Comparison of ENCODE assay signal across 10 mouse cellular contexts in genomic region chr8:125618543-125619335, GRCm38 (mm10). TPM values are rescaled to one million over a fixed set of nuclear protein-coding genes. Genes with fewer than 3 reads are reported as not detected.
DNase-seq lines count a peak whose midpoint lies in the region; ATAC-seq lines count a peak whose summit lies in the region.
"Had no signal": no experiment of that assay in that cellular context is flagged by ENCODE, and none has a peak within 500 bp of the region (broad histone marks: within the 10 kb centered on the region; RNA-seq: fewer than 3 reads in every experiment).

No protein-coding gene starts in this region.

- H3K27me3 ChIP-seq in limb, embryonic 12.5 days: no peaks in the 10 kb centered on the region
- H3K27me3 ChIP-seq: CH12.LX; embryonic facial prominence, embryonic 15.5 days had no signal

- intact Hi-C loops in heart, postnatal 25 days (cut with DNase I): no loop called here
- intact Hi-C loops in left cerebral cortex, postnatal 14 days (cut with DNase I): no loop called here

- H3K4me2 ChIP-seq in limb, embryonic 12.5 days: peak overlapping the region; percentile 6
- H3K4me2 ChIP-seq: embryonic facial prominence, embryonic 15.5 days had no signal

- DNase-seq in heart, postnatal 4 days: peak; percentile 35
- no peak for DNase-seq in heart, postnatal 25 days (ENCODE audit: low spot score)
- DNase-seq in urinary bladder, adult 2 months (ENCODE audit: low spot score): peak; percentile 38
- DNase-seq in urinary bladder, postnatal 10 days (ENCODE audit: low spot score): no peak
- no peak for DNase-seq in T-cell, adult 2 months (ENCODE audit: low spot score)
- no peak for DNase-seq in left cerebral cortex, postnatal 14 days (ENCODE audit: low spot score in 2 of 2)
- no peak for DNase-seq in right cerebral cortex, postnatal 4 days

- H3K36me3 ChIP-seq in limb, embryonic 12.5 days: no peaks in the 10 kb centered on the region
- H3K36me3 ChIP-seq: embryonic facial prominence, embryonic 15.5 days had no signal

- 0 out of 2 replicates have a peak overlapping the region, but pooled peaks have one; percentile 35 for H3K27ac ChIP-seq in limb, embryonic 12.5 days
- H3K27ac ChIP-seq: embryonic facial prominence, embryonic 15.5 days had no signal

- H3K9ac ChIP-seq in limb, embryonic 12.5 days (replicated peaks): no peak overlapping the region
- H3K9ac ChIP-seq: embryonic facial prominence, embryonic 15.5 days had no signal

- peaks cover 39% of the 10 kb centered on the region for H3K4me1 ChIP-seq in limb, embryonic 12.5 days (replicated peaks)

- 58% methylated on average over 16 of the region's 16 CpGs for WGBS in limb, embryonic 12.5 days

- 0 out of 2 replicates have a peak, but pooled peaks cover 4% of the 10 kb centered on the region for H3K9me3 ChIP-seq in limb, embryonic 12.5 days
- H3K9me3 ChIP-seq: embryonic facial prominence, embryonic 15.5 days had no signal

- no peak overlapping the region for H3K4me3 ChIP-seq in limb, embryonic 12.5 days (replicated peaks)
- H3K4me3 ChIP-seq: embryonic facial prominence, embryonic 15.5 days had no signal

- ATAC-seq in limb, embryonic 12.5 days (ENCODE audit: insufficient number of reproducible peaks, insufficient read depth, low FRiP score, low TSS enrichment, low read depth): no peak

RNA-seq across cellular contexts. Expression of gene Sipa1l2, which starts 49.1 kb away (rescaled TPM):
- total RNA-seq in heart, postnatal 4 days (2021): 10 to 100 TPM; 70.1 to 72.6 TPM
- total RNA-seq in heart, postnatal 25 days (2021): 10 to 100 TPM; 43.7 to 44.8 TPM
- 16.7 and 20.2 TPM in 2 replicates for polyA plus RNA-seq in urinary bladder, adult 2 months (2012; rRNA removed)
- 18.6 and 20.2 TPM in 2 replicates for polyA plus RNA-seq in limb, embryonic 12.5 days (2016; fragmentation: Nextera tagmentation; extraction: Ambion mirVana)
- 10 to 100 TPM; 37.7 to 41.5 TPM for total RNA-seq in left cerebral cortex, postnatal 14 days (2021)

RNA-seq across cellular contexts. Expression of gene Map10, which starts 50.9 kb away (rescaled TPM):
- total RNA-seq in heart, postnatal 4 days (2021): 1 to 10 TPM; 5.4 to 5.9 TPM
- 1 to 10 TPM; 5.2 to 5.8 TPM for total RNA-seq in heart, postnatal 25 days (2021)
- 2.8 and 3.7 TPM in 2 replicates for polyA plus RNA-seq in urinary bladder, adult 2 months (2012; rRNA removed)
- polyA plus RNA-seq in limb, embryonic 12.5 days (2016; fragmentation: Nextera tagmentation; extraction: Ambion mirVana): 8.2 TPM in 2 replicates
- 1 to 10 TPM; 4.2 to 5.2 TPM for total RNA-seq in left cerebral cortex, postnatal 14 days (2021)

Comparison
In these comparisons a context has a peak if more than half of its experiments do, and no peak if none do; other contexts are left out.
1. DNase-seq: peak in heart, postnatal 4 days (single experiment) and urinary bladder, adult 2 months (single experiment); none in heart, postnatal 25 days (single experiment), urinary bladder, postnatal 10 days (single experiment), T-cell, adult 2 months (single experiment), left cerebral cortex, postnatal 14 days (0 of 2) and right cerebral cortex, postnatal 4 days (single experiment).